Mouse (Mus musculus): Measurements from ENCODE around the gene Zxdb. TPM values are rescaled to one million over a fixed set of nuclear protein-coding genes. Genes with fewer than 3 reads are reported as not detected.

Zxdb gene
- polyA plus RNA-seq, 1 experiment from 2014 or later, result 1.3 TPM

DNA sequence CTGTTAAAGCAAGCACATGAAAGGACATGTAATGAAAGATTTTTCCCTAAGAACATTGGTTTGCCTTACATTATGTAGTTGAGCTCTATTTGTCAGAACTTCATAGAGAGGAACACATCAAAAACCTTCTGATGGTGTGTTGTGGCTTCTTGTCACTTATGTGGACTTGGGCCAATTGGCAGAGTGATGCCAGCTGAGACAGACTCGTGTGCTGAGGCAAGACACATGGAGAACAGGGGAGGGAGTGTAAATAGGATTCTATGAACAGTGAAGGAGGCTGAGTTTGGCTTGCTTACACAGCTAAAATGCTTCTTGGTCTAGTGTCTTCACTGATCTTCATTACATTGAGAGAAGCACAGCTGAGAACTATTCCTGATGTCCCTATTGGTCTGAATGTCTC, 35.6 kb downstream of the Zxdb start:
- no peak overlapping the region for H3K27ac ChIP-seq (ENCODE audit: low read length)
- ATAC-seq (ENCODE audit: low FRiP score, low TSS enrichment), result no peak
- H3K36me3 ChIP-seq (ENCODE audit: insufficient read depth, low read length), result no peaks in the 10 kb centered on the region
- H3K9me3 ChIP-seq (ENCODE audit: low read length), result no peaks in the 10 kb centered on the region
- no peak overlapping the region for H3K9ac ChIP-seq (replicated peaks; ENCODE audit: low read length)
- H3K4me1 ChIP-seq (ENCODE audit: insufficient read depth, low read length), result no peaks in the 10 kb centered on the region
- 14% methylated on average over 1 of the region's 1 CpGs for WGBS
- H3K4me3 ChIP-seq (ENCODE audit: low read length), result no peak overlapping the region
- peaks cover 7% of the 10 kb centered on the region; the same call in 1 of the 2 replicates for H3K27me3 ChIP-seq (ENCODE audit: insufficient read depth, low read length)
- H3K4me2 ChIP-seq (replicated peaks; ENCODE audit: low read depth, low read length), result no peak overlapping the region

DNA sequence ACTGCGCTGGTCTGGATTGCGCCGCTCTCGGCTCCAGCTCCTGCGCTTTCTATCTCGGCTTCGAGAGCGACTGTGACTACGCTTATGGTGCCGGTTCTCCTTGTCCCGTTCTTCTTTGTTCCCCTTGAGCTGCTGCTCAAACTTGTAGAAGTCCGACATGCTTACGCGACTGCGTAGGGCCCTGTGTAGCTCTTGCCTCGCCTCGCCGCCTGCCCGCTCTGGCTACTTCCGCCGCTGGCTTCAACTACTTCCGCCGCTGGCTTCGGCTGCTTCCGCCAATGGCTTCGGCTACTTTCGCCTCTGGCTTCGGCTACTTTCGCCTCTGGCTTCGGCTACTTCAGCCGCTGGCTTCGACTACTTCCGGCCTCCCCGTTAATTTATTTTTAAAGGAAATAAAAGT, 49.5 kb downstream of the Zxdb start:
- no peaks in the 10 kb centered on the region; the same call in 1 of the 2 replicates for H3K27me3 ChIP-seq (ENCODE audit: insufficient read depth, low read length)
- 96% methylated on average over 34 of the region's 34 CpGs for WGBS
- no peak overlapping the region for H3K27ac ChIP-seq (ENCODE audit: low read length)
- no peaks in the 10 kb centered on the region for H3K9me3 ChIP-seq (ENCODE audit: low read length)
- no peak overlapping the region for H3K4me2 ChIP-seq (replicated peaks; ENCODE audit: low read depth, low read length)
- H3K9ac ChIP-seq (replicated peaks; ENCODE audit: low read length), result no peak overlapping the region
- H3K36me3 ChIP-seq (ENCODE audit: insufficient read depth, low read length), result no peaks in the 10 kb centered on the region
- ATAC-seq (ENCODE audit: low FRiP score, low TSS enrichment), result no peak
- H3K4me1 ChIP-seq (ENCODE audit: insufficient read depth, low read length), result no peaks in the 10 kb centered on the region
- H3K4me3 ChIP-seq (ENCODE audit: low read length), result no peak overlapping the region

Other genes starting within 250 kb of the Zxdb start
- 634 and 648 TPM in 2 replicates for gene Maged1, start 182.4 kb upstream of the Zxdb start, polyA plus RNA-seq (2015; fragmentation: Nextera tagmentation; extraction: Ambion mirVana)
- 5.6 and 6.0 TPM in 2 replicates for gene Gspt2, start 88.5 kb upstream of the Zxdb start, polyA plus RNA-seq (2015; fragmentation: Nextera tagmentation; extraction: Ambion mirVana)

All from kidney, embryonic 16.5 days (tissue).